Mouse (Mus musculus) heart, embryonic 15.5 days (tissue): ENCODE measurements around the gene Gm43951. TPM values are rescaled to one million over a fixed set of nuclear protein-coding genes. Genes with fewer than 3 reads are reported as not detected.

Experiments
- ATAC-seq: fragments of 200-750 bp; cut with Nextera tagmentation; replicated peaks from 2 replicates; pipeline ENCODE4 v1.8.0; 2017; ENCODE audit warnings: low read depth, moderate TSS enrichment; ENCODE audit not compliant: insufficient number of reproducible peaks, insufficient read depth, low FRiP score
- H3K27ac ChIP-seq: fragments of 300-500 bp; sonication (generic); 2 replicates; pipeline ENCODE4 v1.5.1; 2015; ENCODE audit warnings: mild to moderate bottlenecking, inconsistent platforms
- H3K27me3 ChIP-seq: fragments of 300-500 bp; sonication (generic); 2 replicates; pipeline ENCODE4 v1.6.1; 2015; ENCODE audit warnings: inconsistent platforms
- H3K36me3 ChIP-seq: fragments of 300-500 bp; sonication (generic); 2 replicates; pipeline ENCODE4 v1.6.1; 2015; ENCODE audit warnings: mild to moderate bottlenecking, inconsistent platforms
- H3K4me1 ChIP-seq: fragments of 300-500 bp; sonication (generic); replicated peaks from 2 replicates; pipeline ENCODE4 v1.6.1; 2015; ENCODE audit warnings: inconsistent platforms
- H3K4me2 ChIP-seq: fragments of 300-500 bp; sonication (generic); 2 replicates; pipeline ENCODE4 v1.6.1; 2015; ENCODE audit warnings: inconsistent platforms, mild to moderate bottlenecking, moderate library complexity
- H3K4me3 ChIP-seq: fragments of 300-500 bp; sonication (generic); 2 replicates; pipeline ENCODE4 v1.5.1; 2015; ENCODE audit warnings: mild to moderate bottlenecking, inconsistent platforms
- H3K9ac ChIP-seq: fragments of 300-500 bp; sonication (generic); 2 replicates; pipeline ENCODE4 v1.6.1; 2015; ENCODE audit warnings: mild to moderate bottlenecking, inconsistent platforms
- H3K9me3 ChIP-seq: fragments of 300-500 bp; sonication (generic); replicated peaks from 2 replicates; pipeline ENCODE4 v1.6.1; 2016; ENCODE audit warnings: inconsistent platforms
- WGBS: fragments of 180-500 bp; shearing (Covaris S2); methylation state at CpG from one replicate; pipeline ENCODE4 v1.1.7; 2015; ENCODE audit warnings: mixed read lengths; 5-methylcytosine and 5-hydroxymethylcytosine counted together
- polyA plus RNA-seq: library from polyadenylated mRNA; unstranded; fragments of >200 nt; fragmentation: Nextera tagmentation; extraction: Ambion mirVana; gene quantifications from 2 replicates; pipeline ENCODE4 v1.2.1, GENCODE M21; 2015

Gene Gm43951
- polyA plus RNA-seq, 1 experiment from 2014 or later = 0.09 TPM

DNA sequence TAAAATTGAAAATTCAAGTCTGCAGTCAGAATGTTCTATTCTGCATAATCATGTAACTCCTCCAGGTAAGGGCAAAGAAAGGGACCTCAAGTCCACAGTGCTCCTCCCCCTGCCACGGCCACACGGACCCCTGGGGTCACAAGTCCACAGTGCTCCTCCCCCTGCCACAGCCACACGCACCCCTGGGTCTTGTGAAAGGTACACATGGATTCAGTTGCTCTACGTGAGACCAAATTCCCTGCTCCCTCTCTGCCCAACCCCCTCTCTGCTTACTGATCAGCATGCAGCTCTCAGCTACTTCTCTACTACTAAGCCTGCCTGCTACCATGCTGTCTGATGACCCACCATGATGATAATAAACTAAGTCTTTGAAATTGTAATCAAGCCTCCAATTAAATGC lies 36.8 kb downstream of the Gm43951 start:
- H3K27ac ChIP-seq = no peak overlapping the region
- H3K36me3 ChIP-seq = peaks cover 26% of the 10 kb centered on the region
- H3K4me3 ChIP-seq = no peak overlapping the region
- WGBS = 89% methylated on average over 4 of the region's 4 CpGs
- no peaks in the 10 kb centered on the region for H3K4me1 ChIP-seq
- no peak overlapping the region for H3K4me2 ChIP-seq
- ATAC-seq = no peak
- H3K27me3 ChIP-seq = no peaks in the 10 kb centered on the region
- no peak overlapping the region for H3K9ac ChIP-seq
- H3K9me3 ChIP-seq = no peaks in the 10 kb centered on the region

DNA sequence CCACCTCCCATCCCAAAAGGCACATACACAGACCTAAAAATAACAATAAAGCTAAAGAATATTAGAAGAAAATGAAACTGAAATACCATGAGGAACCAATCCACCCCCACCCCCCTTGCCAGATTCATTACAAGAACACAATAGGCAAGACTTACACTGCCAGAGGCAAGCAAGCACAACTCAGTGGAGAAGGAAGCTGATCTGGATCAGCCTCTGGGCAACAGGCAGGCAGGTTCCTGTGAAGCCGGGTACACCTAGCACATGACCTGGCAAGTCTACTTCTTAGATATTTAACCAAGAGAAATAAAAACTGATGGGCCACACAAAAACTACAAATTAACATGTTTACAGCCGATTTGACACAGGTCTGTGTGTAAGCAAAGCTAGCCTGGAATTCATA lies 43.4 kb downstream of the Gm43951 start:
- H3K9ac ChIP-seq = no peak overlapping the region
- no peak for ATAC-seq
- H3K4me3 ChIP-seq = no peak overlapping the region
- H3K9me3 ChIP-seq = no peaks in the 10 kb centered on the region
- WGBS = 87% methylated on average over 2 of the region's 2 CpGs
- H3K27ac ChIP-seq = no peak overlapping the region
- H3K27me3 ChIP-seq = no peaks in the 10 kb centered on the region
- no peak overlapping the region for H3K4me2 ChIP-seq
- peaks cover 38% of the 10 kb centered on the region for H3K36me3 ChIP-seq
- no peaks in the 10 kb centered on the region for H3K4me1 ChIP-seq

DNA sequence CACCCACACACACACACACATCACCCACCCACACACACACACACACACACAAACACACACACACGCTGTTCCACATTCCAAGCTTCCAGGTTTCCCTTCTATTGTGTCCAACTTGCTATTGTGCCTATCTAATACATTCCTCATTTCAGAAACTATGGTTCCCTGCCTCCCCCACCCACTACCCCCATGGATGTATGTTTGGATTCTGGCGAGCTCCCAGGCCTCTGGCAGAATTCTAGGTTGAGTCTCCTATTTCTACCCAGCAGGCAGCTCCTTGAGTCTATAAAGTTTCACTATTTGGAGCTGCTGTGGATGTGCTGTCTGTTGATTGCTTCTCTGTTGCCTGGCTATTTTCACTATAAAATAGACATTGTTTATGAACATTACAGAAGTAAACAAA lies 50.0 kb downstream of the Gm43951 start:
- no peak overlapping the region for H3K9ac ChIP-seq
- 54% methylated on average over 2 of the region's 2 CpGs for WGBS
- no peak overlapping the region for H3K4me3 ChIP-seq
- peaks cover 29% of the 10 kb centered on the region for H3K36me3 ChIP-seq
- ATAC-seq = no peak
- H3K4me1 ChIP-seq = no peaks in the 10 kb centered on the region
- no peaks in the 10 kb centered on the region for H3K9me3 ChIP-seq
- no peak overlapping the region for H3K4me2 ChIP-seq
- no peaks in the 10 kb centered on the region for H3K27me3 ChIP-seq
- no peak overlapping the region for H3K27ac ChIP-seq

- Histone ChIP-seq H3K9me3 (no peaks in the 10 kb centered on the region), H3K9ac (no peak overlapping the region), H3K4me1 (no peaks in the 10 kb centered on the region), H3K4me3 (no peak overlapping the region), H3K27me3 (no peaks in the 10 kb centered on the region), H3K36me3 (peaks cover 27% of the 10 kb centered on the region), H3K27ac (no peak overlapping the region), H3K4me2 (no peak overlapping the region)
- WGBS = 87% methylated on average over 4 of the region's 4 CpGs
- no peak for ATAC-seq
These were observed 50.6 kb downstream of the Gm43951 start for GRCm38 (mm10) chr11:72155981-72156428.

GRCm38 (mm10) chr11:72155186-72155980 lies 51.3 kb downstream of the Gm43951 start:
- Histone ChIP-seq H3K4me1 (no peaks in the 10 kb centered on the region), H3K4me3 (no peak overlapping the region), H3K4me2 (no peak overlapping the region), H3K36me3 (peaks cover 27% of the 10 kb centered on the region), H3K9ac (no peak overlapping the region), H3K27me3 (no peaks in the 10 kb centered on the region), H3K9me3 (no peaks in the 10 kb centered on the region), H3K27ac (no peak overlapping the region)
- no peak for ATAC-seq
- WGBS = 77% methylated on average over 11 of the region's 11 CpGs

Other genes with a start within 250 kb of the Gm43951 start
- 0.21 and 0.42 TPM in 2 replicates for gene Aipl1, start 169.3 kb downstream of the Gm43951 start, polyA plus RNA-seq
- 65.7 and 72.8 TPM in 2 replicates for gene Pimreg, start 164.8 kb downstream of the Gm43951 start, polyA plus RNA-seq
- 0.21 and 0.55 TPM in 2 replicates for gene Pitpnm3, start 71.1 kb downstream of the Gm43951 start, polyA plus RNA-seq
- 6.1 and 6.8 TPM in 2 replicates for gene 4933427D14Rik, start 619 bp upstream of the Gm43951 start, polyA plus RNA-seq
- 147 and 151 TPM in 2 replicates for gene Txndc17, start 707 bp upstream of the Gm43951 start, polyA plus RNA-seq
- 28.2 and 29.4 TPM in 2 replicates for gene Med31, start 8.8 kb upstream of the Gm43951 start, polyA plus RNA-seq
- 0.08 and 0.11 TPM in 2 replicates for gene Slc13a5, start 60.4 kb upstream of the Gm43951 start, polyA plus RNA-seq
- 9.5 and 10.2 TPM in 2 replicates for gene Xaf1, start 94.8 kb upstream of the Gm43951 start, polyA plus RNA-seq
- not detected in 2 replicates for gene Fbxo39, start 107.6 kb upstream of the Gm43951 start, polyA plus RNA-seq
- 0.72 and 1.1 TPM in 2 replicates for gene Tekt1, start 155.6 kb upstream of the Gm43951 start, polyA plus RNA-seq
- 114 and 133 TPM in 2 replicates for gene Smtnl2, start 204.9 kb upstream of the Gm43951 start, polyA plus RNA-seq
- gene Ggt6, start 228.7 kb upstream of the Gm43951 start, polyA plus RNA-seq = 0.15 TPM in 1 of 2 replicates, not detected in the other
- 57.8 and 83.8 TPM in 2 replicates for gene Mybbp1a, start 234.5 kb upstream of the Gm43951 start, polyA plus RNA-seq